Mouse (Mus musculus) limb, embryonic 10.5 days (tissue): ENCODE measurements at regions not wholly inside any gene's neighbourhood (a gene's known extent, or its start where the extent isn't known, plus 50 kb on each side); places are given as distances from the start of the nearest gene placed in this dataset.

ENCODE experiments used
- DNase-seq: peaks from one replicate; pipeline ENCODE4 v3.0.0-alpha.2; 2017; ENCODE audit warnings: low spot score
- H3K27ac ChIP-seq: fragments of 300-500 bp; sonication (generic); 2 replicates; pipeline ENCODE4 v1.5.1; 2016; ENCODE audit warnings: mild to moderate bottlenecking
- H3K27me3 ChIP-seq: fragments of 300-500 bp; sonication (generic); 2 replicates; pipeline ENCODE4 v1.6.1; 2016; ENCODE audit warnings: low read depth, mild to moderate bottlenecking; ENCODE audit not compliant: poor library complexity, severe bottlenecking
- H3K36me3 ChIP-seq: fragments of 300-500 bp; sonication (generic); 2 replicates; pipeline ENCODE4 v1.6.1; 2016; ENCODE audit warnings: mild to moderate bottlenecking, moderate library complexity
- H3K4me1 ChIP-seq: fragments of 300-500 bp; sonication (generic); 2 replicates; pipeline ENCODE4 v1.6.1; 2016
- H3K4me3 ChIP-seq: fragments of 300-500 bp; sonication (generic); 2 replicates; pipeline ENCODE4 v1.5.1; 2016; ENCODE audit warnings: mild to moderate bottlenecking, moderate library complexity
- H3K9me3 ChIP-seq: fragments of 300-500 bp; sonication (generic); replicated peaks from 2 replicates; pipeline ENCODE4 v1.6.1; 2016; ENCODE audit warnings: mild to moderate bottlenecking
- WGBS: fragments of 180-500 bp; shearing (Covaris S2); methylation state at CpG from one replicate; pipeline ENCODE4 v1.1.7; 2016; 5-methylcytosine and 5-hydroxymethylcytosine counted together

DNA sequence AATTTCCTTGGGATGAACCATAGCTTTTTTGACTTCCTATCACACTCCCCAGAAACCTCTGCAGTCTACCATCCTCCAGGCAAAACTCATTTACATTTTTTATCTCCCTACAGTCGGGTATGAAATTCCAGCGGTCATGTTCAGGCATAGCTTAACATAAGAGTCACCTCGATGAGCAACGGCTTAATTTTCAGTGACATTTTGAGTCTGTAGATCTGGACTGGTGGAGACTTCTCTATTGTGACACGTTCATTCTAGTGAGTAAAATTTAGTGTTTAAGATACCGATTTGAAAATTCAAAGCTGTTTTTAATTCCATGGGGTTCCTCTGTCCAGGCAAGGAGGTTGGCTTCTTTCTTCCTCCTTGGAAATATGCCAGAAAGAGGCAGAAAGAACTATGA lies 207.7 kb upstream of the Nr2f2 start:
- WGBS: 87% methylated on average over 6 of the region's 6 CpGs
- no peak for DNase-seq

DNA sequence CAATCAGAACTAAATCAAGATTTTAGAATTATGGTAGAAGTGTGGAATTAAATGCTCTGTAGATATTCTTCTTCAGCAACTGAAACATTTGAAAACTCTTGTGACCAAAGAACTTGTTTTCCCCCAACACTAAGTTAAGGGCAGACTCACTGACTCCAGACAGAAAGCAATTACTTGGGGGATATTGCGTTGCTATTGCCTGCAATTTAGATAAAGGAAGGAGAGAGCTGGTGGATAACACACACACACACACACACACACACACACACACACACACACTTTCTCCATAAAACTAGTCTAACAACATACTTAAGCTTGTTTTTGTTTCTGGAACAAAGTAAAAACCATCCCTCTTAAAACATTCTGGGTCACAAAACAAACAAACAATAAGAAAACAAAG lies 198.5 kb upstream of the Nr2f2 start:
- DNase-seq: no peak

More for the DNA sequence above, 207.7 kb upstream of the Nr2f2 start:
- Histone ChIP-seq H3K4me3 (no peak overlapping the region), H3K27me3 (no peaks in the 10 kb centered on the region), H3K9me3 (no peaks in the 10 kb centered on the region), H3K4me1 (peaks cover 13% of the 10 kb centered on the region), H3K27ac (no peak overlapping the region), H3K36me3 (no peaks in the 10 kb centered on the region)

GRCm38 (mm10) chr7:70548936-70549450 lies 182.5 kb upstream of the Nr2f2 start:
- no peaks in the 10 kb centered on the region for H3K9me3 ChIP-seq
- no peak overlapping the region for H3K4me3 ChIP-seq
- H3K36me3 ChIP-seq: no peaks in the 10 kb centered on the region
- no peak for DNase-seq
- H3K4me1 ChIP-seq: peaks cover 4% of the 10 kb centered on the region; the same call in 1 of the 2 replicates
- WGBS: 72% methylated on average over 5 of the region's 5 CpGs
- no peaks in the 10 kb centered on the region for H3K27me3 ChIP-seq
- H3K27ac ChIP-seq: no peak overlapping the region

More for the DNA sequence above, 198.5 kb upstream of the Nr2f2 start:
- no peaks in the 10 kb centered on the region for H3K36me3 ChIP-seq
- H3K9me3 ChIP-seq: no peaks in the 10 kb centered on the region
- H3K27ac ChIP-seq: no peak overlapping the region
- no peaks in the 10 kb centered on the region for H3K4me1 ChIP-seq
- no peak overlapping the region for H3K4me3 ChIP-seq
- WGBS: 28% methylated on average over 1 of the region's 1 CpGs
- H3K27me3 ChIP-seq: no peaks in the 10 kb centered on the region

DNA sequence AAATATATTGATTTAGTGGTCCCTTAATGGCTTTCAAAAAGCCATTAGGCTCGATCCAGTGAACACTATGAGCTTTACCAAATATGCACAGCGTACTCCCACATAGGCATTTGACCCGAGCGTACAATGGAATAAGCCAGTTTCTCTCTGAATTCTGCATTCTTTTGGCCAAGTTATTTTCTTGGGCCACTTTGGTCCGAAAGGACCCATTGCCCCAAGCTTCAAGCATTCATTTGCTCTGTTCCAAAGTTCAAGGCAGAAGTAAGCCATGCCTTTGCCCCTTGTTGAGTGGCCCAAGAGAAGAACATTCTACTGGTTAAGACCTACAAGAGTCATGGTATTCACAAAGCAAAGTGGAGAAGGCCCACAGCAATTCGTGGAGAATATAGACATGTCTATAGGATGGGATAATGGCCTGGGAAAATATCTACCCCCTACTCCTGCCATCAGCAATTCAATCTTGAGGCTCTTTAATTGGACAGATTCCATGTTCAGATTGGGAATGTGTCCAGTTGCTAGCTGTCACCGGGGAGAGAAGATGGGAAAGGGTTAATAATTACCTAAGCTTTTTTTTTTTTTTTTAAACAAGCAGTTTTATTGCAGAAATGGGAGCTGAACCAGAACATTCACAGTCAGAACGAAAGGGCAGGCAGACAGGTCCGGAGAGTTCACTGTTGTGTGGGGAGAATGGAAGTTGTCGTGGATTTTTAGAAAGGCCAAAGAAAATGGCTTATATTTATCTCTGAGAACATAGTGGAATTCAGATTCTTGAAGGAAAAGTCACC lies 175.5 kb upstream of the Nr2f2 start:
- no peaks in the 10 kb centered on the region for H3K9me3 ChIP-seq
- DNase-seq: no peak
- 87% methylated on average over 10 of the region's 10 CpGs for WGBS
- peaks cover 7% of the 10 kb centered on the region; the same call in 1 of the 2 replicates for H3K4me1 ChIP-seq
- H3K36me3 ChIP-seq: no peaks in the 10 kb centered on the region
- no peak overlapping the region for H3K27ac ChIP-seq
- 0 out of 2 replicates have a peak, but pooled peaks cover 4% of the 10 kb centered on the region for H3K27me3 ChIP-seq
- no peak overlapping the region for H3K4me3 ChIP-seq

DNA sequence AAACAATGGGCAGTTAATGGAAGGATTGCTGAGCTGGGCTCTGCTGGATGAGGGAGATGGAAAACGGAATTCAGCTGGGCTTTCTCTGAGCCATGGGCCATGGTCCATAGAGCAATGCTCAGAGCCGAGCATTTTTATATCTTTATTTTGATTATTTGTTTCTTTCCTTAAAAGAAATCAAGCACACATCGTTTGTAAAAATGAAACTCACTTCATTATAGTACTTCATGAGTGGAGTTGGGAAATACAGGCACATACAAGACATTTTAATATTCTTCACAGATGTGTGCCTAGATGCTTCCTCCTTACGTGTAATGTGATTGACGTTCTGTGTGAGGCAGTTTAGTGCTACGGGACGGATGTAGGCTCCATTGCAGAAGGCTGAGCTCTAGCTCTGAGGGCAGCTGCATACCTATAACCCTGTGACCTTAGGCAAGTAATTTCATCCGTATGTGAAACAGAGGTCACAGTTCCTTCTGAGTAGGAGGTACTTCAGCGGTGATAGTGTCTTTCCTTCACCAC lies 172.6 kb upstream of the Nr2f2 start:
- Histone ChIP-seq H3K27me3 (0 out of 2 replicates have a peak, but pooled peaks cover 4% of the 10 kb centered on the region), H3K27ac (no peak overlapping the region), H3K4me3 (no peak overlapping the region), H3K9me3 (no peaks in the 10 kb centered on the region), H3K4me1 (peaks cover 7% of the 10 kb centered on the region; the same call in 1 of the 2 replicates), H3K36me3 (no peaks in the 10 kb centered on the region)
- no peak for DNase-seq
- WGBS: 40% methylated on average over 9 of the region's 9 CpGs

DNA sequence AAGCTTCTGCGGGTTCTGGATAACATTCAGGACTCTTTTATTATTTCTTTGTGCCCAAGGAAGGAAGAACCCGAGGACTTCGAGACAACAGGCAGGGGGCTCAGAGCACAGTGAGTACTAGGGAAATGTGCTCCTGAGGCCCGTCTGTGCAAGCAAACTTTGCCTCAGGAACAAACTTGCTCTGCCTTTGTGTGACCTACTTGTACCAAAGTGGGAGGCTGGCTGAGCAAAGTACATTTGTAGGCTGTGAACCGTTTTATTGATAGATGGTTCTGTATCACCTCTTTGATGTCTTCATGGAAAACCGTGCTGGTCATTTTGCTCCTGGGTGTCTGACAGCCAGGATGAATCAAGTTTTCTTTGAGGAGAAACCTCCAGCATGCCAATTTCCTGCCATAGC lies 169.5 kb upstream of the Nr2f2 start:
- H3K4me3 ChIP-seq: no peak overlapping the region
- H3K27ac ChIP-seq: no peak overlapping the region
- no peak for DNase-seq
- WGBS: 70% methylated on average over 6 of the region's 6 CpGs
- H3K9me3 ChIP-seq: no peaks in the 10 kb centered on the region
- no peaks in the 10 kb centered on the region for H3K27me3 ChIP-seq
- no peaks in the 10 kb centered on the region for H3K36me3 ChIP-seq
- H3K4me1 ChIP-seq: peaks cover 7% of the 10 kb centered on the region; the same call in 1 of the 2 replicates

DNA sequence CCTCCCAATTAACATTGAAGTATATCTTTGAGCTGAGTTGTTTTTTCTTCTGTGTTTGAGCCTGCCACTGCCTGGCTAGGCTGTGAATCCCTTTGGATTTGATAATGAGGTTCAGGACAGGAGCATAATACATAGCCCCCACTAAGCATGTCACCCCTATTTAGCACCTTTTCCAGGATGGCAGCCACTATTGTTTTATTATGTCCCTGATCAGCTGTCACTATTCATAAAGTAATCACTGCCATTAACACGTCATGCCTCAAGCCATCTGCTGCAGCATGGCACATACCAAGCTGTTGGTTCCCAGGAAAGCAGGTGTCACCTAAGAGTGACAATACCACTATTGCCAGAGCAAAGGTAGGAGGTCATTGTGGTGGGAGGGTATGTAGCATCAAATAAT lies 167.0 kb upstream of the Nr2f2 start:
- H3K36me3 ChIP-seq: no peaks in the 10 kb centered on the region
- no peak overlapping the region for H3K27ac ChIP-seq
- H3K4me3 ChIP-seq: no peak overlapping the region
- H3K9me3 ChIP-seq: no peaks in the 10 kb centered on the region
- 82% methylated on average over 1 of the region's 1 CpGs for WGBS
- DNase-seq: no peak
- no peaks in the 10 kb centered on the region for H3K27me3 ChIP-seq
- H3K4me1 ChIP-seq: no peaks in the 10 kb centered on the region

DNA sequence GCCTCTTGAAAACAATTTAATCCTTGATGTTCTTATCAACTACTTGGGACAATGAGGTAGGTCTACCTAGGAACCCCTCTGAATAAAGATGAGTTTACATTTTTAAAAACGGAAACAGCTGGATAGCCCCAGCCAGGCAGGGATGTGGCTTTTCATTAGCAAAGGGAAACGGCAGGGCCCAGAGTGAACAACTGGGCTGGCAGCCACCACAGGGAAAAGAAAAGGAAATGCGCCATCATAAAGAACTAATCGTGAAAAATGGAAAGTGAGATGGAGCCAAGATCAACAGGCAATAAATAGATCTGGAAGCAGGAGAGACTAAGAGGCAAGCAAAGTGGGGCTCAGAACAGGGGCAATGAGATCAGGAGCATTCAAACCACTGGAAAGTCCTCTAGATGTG lies 161.4 kb upstream of the Nr2f2 start:
- H3K27me3 ChIP-seq: no peaks in the 10 kb centered on the region
- whole genome bisulfite sequencing: 84% methylated on average over 4 of the region's 4 CpGs
- DNase-seq: no peak

GRCm38 (mm10) chr7:70525372-70525771 lies 158.8 kb upstream of the Nr2f2 start:
- Histone ChIP-seq H3K36me3 (no peaks in the 10 kb centered on the region), H3K4me3 (no peak overlapping the region), H3K9me3 (no peaks in the 10 kb centered on the region), H3K27me3 (no peaks in the 10 kb centered on the region), H3K4me1 (peaks cover 7% of the 10 kb centered on the region), H3K27ac (no peak overlapping the region)
- 84% methylated on average over 2 of the region's 2 CpGs for WGBS
- DNase-seq: no peak

More for the DNA sequence above, 161.4 kb upstream of the Nr2f2 start:
- Histone ChIP-seq H3K4me1 (no peaks in the 10 kb centered on the region), H3K9me3 (no peaks in the 10 kb centered on the region), H3K36me3 (no peaks in the 10 kb centered on the region), H3K27ac (no peak overlapping the region), H3K4me3 (no peak overlapping the region)

- no peaks in the 10 kb centered on the region for H3K27me3 ChIP-seq
- 93% methylated on average over 9 of the region's 9 CpGs for whole genome bisulfite sequencing
- H3K4me3 ChIP-seq: no peak overlapping the region
Measured at GRCm38 (mm10) chr7:70524744-70525143, 158.2 kb upstream of the Nr2f2 start.

DNA sequence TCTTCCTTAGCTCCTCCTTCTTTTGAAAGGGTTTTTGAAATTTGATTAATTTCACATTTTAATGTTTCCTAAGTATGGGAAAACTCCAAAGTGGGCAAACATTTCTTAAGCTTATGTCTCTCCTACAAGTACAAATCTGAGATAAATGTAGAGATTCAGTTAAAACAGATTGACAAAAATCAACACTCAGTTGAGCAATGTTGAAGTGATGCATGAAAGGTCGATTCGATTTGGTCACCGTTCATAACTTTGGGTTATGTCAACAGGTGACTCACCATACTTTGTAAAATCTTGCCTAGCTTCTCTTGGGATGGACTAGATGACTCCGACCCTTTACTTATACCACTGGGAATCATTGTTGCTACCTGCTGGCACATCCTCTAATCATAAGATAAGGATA lies 157.7 kb upstream of the Nr2f2 start:
- WGBS: 93% methylated on average over 4 of the region's 4 CpGs
- Histone ChIP-seq H3K9me3 (no peaks in the 10 kb centered on the region), H3K4me1 (peaks cover 9% of the 10 kb centered on the region), H3K4me3 (no peak overlapping the region), H3K27ac (no peak overlapping the region), H3K27me3 (no peaks in the 10 kb centered on the region), H3K36me3 (no peaks in the 10 kb centered on the region)
- no peak for DNase-seq

More at GRCm38 (mm10) chr7:70524744-70525143, 158.2 kb upstream of the Nr2f2 start:
- DNase-seq: no peak
- no peak overlapping the region for H3K27ac ChIP-seq
- no peaks in the 10 kb centered on the region for H3K9me3 ChIP-seq
- H3K4me1 ChIP-seq: peaks cover 9% of the 10 kb centered on the region
- no peaks in the 10 kb centered on the region for H3K36me3 ChIP-seq

- no peak for DNase-seq
- Histone ChIP-seq H3K4me1 (peaks cover 40% of the 10 kb centered on the region), H3K4me3 (no peak overlapping the region), H3K36me3 (no peaks in the 10 kb centered on the region), H3K9me3 (no peaks in the 10 kb centered on the region), H3K27ac (no peak overlapping the region), H3K27me3 (peaks cover 8% of the 10 kb centered on the region; the same call in 1 of the 2 replicates)
- WGBS: 46% methylated on average over 3 of the region's 3 CpGs
Measured at GRCm38 (mm10) chr7:70516741-70517140, 150.2 kb upstream of the Nr2f2 start.

DNA sequence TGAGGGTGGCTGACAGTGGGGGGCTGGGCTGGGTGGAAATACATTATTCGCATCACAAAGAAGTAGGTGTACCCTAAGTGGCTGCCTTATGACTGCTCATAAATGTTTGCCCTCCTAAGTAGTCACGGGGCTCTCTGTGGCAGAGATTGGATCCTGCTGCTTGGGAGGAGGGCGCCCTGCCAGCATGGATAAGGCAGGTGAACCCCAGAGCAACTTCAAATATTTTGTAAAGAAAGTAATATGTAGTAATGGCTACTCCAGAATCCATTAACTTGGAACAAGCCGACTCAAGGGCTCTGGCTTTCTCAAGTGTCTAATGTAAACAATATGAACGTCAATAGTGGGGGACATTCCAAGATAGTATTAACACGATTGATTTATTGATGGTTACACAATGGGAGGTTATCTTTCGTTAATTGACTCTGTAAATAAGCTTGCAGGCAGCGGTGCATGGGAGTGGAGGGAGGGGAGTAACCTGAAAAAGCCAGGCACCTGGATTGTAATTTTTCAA lies 148.9 kb upstream of the Nr2f2 start:
- no peaks in the 10 kb centered on the region for H3K9me3 ChIP-seq
- WGBS: 13% methylated on average over 8 of the region's 8 CpGs
- no peak for DNase-seq

More for the DNA sequence above, 148.9 kb upstream of the Nr2f2 start:
- no peaks in the 10 kb centered on the region for H3K36me3 ChIP-seq
- H3K4me3 ChIP-seq: peak overlapping the region; percentile 28
- peaks cover 8% of the 10 kb centered on the region; the same call in 1 of the 2 replicates for H3K27me3 ChIP-seq
- peak overlapping the region; percentile 71; the same call in 1 of the 2 replicates for H3K27ac ChIP-seq
- H3K4me1 ChIP-seq: peaks cover 33% of the 10 kb centered on the region
